Mouse (Mus musculus): ENCODE measurements around the gene Sardh. TPM values are rescaled to one million over a fixed set of nuclear protein-coding genes. Genes with fewer than 3 reads are reported as not detected.

The Sardh gene
- polyA plus RNA-seq, 1 experiment = 13.5 TPM

GRCm38 (mm10) chr2:27237342-27237741, 10.8 kb downstream of the Sardh start:
- H3K4me1 ChIP-seq (ENCODE audit: control insufficient read depth, insufficient read depth, low read length) = no peaks in the 10 kb centered on the region; the same call in 1 of the 2 replicates
- no peak overlapping the region for H3K4me3 ChIP-seq (replicated peaks; ENCODE audit: control insufficient read depth, low read depth, low read length)
- TF ChIP-seq CTCF (IDR thresholded peaks at IDR 0.05; ENCODE audit: control insufficient read depth, insufficient read depth, low read length) = peak; percentile 81
- TF ChIP-seq POLR2A (IDR thresholded peaks at IDR 0.05; ENCODE audit: borderline replicate concordance, control insufficient read depth, low read depth, low read length) = no peak
- no peak overlapping the region for H3K27ac ChIP-seq (ENCODE audit: control insufficient read depth, insufficient read depth, low read depth, low read length, poor library complexity)
- 32% methylated on average over 4 of the region's 4 CpGs for WGBS

GRCm38 (mm10) chr2:27235729-27236128, 12.4 kb downstream of the Sardh start:
- peak; percentile 48; the same call in 1 of the 2 replicates for TF ChIP-seq CTCF (IDR thresholded peaks at IDR 0.05; ENCODE audit: control insufficient read depth, insufficient read depth, low read length)
- TF ChIP-seq POLR2A (IDR thresholded peaks at IDR 0.05; ENCODE audit: borderline replicate concordance, control insufficient read depth, low read depth, low read length) = no peak
- Histone ChIP-seq H3K27ac (ENCODE audit: control insufficient read depth, insufficient read depth, low read depth, low read length, poor library complexity) (no peak overlapping the region), H3K4me1 (ENCODE audit: control insufficient read depth, insufficient read depth, low read length) (no peaks in the 10 kb centered on the region; the same call in 1 of the 2 replicates), H3K4me3 (replicated peaks; ENCODE audit: control insufficient read depth, low read depth, low read length) (no peak overlapping the region)
- 20% methylated on average over 3 of the region's 3 CpGs for WGBS

GRCm38 (mm10) chr2:27232376-27232775, 15.8 kb downstream of the Sardh start:
- no peak overlapping the region for H3K27ac ChIP-seq (ENCODE audit: control insufficient read depth, insufficient read depth, low read depth, low read length, poor library complexity)

GRCm38 (mm10) chr2:27229481-27230105, 18.5 kb downstream of the Sardh start:
- H3K4me1 ChIP-seq (ENCODE audit: control insufficient read depth, insufficient read depth, low read length) = no peaks in the 10 kb centered on the region; the same call in 1 of the 2 replicates
- H3K4me3 ChIP-seq (replicated peaks; ENCODE audit: control insufficient read depth, low read depth, low read length) = no peak overlapping the region
- TF ChIP-seq POLR2A (IDR thresholded peaks at IDR 0.05; ENCODE audit: borderline replicate concordance, control insufficient read depth, low read depth, low read length) (no peak), CTCF (IDR thresholded peaks at IDR 0.05; ENCODE audit: control insufficient read depth, insufficient read depth, low read length) (no peak)
- 90% methylated on average over 2 of the region's 2 CpGs for WGBS
- H3K27ac ChIP-seq (ENCODE audit: control insufficient read depth, insufficient read depth, low read depth, low read length, poor library complexity) = no peak overlapping the region

More at GRCm38 (mm10) chr2:27232376-27232775, 15.8 kb downstream of the Sardh start:
- H3K4me1 ChIP-seq (ENCODE audit: control insufficient read depth, insufficient read depth, low read length) = no peaks in the 10 kb centered on the region; the same call in 1 of the 2 replicates
- 13% methylated on average over 7 of the region's 7 CpGs for WGBS
- no peak overlapping the region for H3K4me3 ChIP-seq (replicated peaks; ENCODE audit: control insufficient read depth, low read depth, low read length)
- TF ChIP-seq POLR2A (IDR thresholded peaks at IDR 0.05; ENCODE audit: borderline replicate concordance, control insufficient read depth, low read depth, low read length) (no peak), CTCF (IDR thresholded peaks at IDR 0.05; ENCODE audit: control insufficient read depth, insufficient read depth, low read length) (no peak)

- Histone ChIP-seq H3K4me1 (ENCODE audit: control insufficient read depth, insufficient read depth, low read length) (no peaks in the 10 kb centered on the region; the same call in 1 of the 2 replicates), H3K4me3 (replicated peaks; ENCODE audit: control insufficient read depth, low read depth, low read length) (no peak overlapping the region), H3K27ac (ENCODE audit: control insufficient read depth, insufficient read depth, low read depth, low read length, poor library complexity) (no peak overlapping the region)
- WGBS = 74% methylated on average over 5 of the region's 5 CpGs
- TF ChIP-seq CTCF (IDR thresholded peaks at IDR 0.05; ENCODE audit: control insufficient read depth, insufficient read depth, low read length) (no peak), POLR2A (IDR thresholded peaks at IDR 0.05; ENCODE audit: borderline replicate concordance, control insufficient read depth, low read depth, low read length) (no peak)
These were observed 19.2 kb downstream of the Sardh start for GRCm38 (mm10) chr2:27228809-27229480.

- Histone ChIP-seq H3K27ac (ENCODE audit: control insufficient read depth, insufficient read depth, low read depth, low read length, poor library complexity) (no peak overlapping the region), H3K4me1 (ENCODE audit: control insufficient read depth, insufficient read depth, low read length) (no peaks in the 10 kb centered on the region; the same call in 1 of the 2 replicates), H3K4me3 (replicated peaks; ENCODE audit: control insufficient read depth, low read depth, low read length) (no peak overlapping the region)
- TF ChIP-seq CTCF (IDR thresholded peaks at IDR 0.05; ENCODE audit: control insufficient read depth, insufficient read depth, low read length) = no peak
- TF ChIP-seq POLR2A (IDR thresholded peaks at IDR 0.05; ENCODE audit: borderline replicate concordance, control insufficient read depth, low read depth, low read length) = no peak
- WGBS = 78% methylated on average over 7 of the region's 7 CpGs
These were observed 21.6 kb downstream of the Sardh start for GRCm38 (mm10) chr2:27226572-27226971.

GRCm38 (mm10) chr2:27223012-27223421, 25.1 kb downstream of the Sardh start:
- H3K27ac ChIP-seq (ENCODE audit: control insufficient read depth, insufficient read depth, low read depth, low read length, poor library complexity) = no peak overlapping the region
- no peaks in the 10 kb centered on the region for H3K4me1 ChIP-seq (ENCODE audit: control insufficient read depth, insufficient read depth, low read length)
- 79% methylated on average over 7 of the region's 7 CpGs for WGBS
- TF ChIP-seq CTCF (IDR thresholded peaks at IDR 0.05; ENCODE audit: control insufficient read depth, insufficient read depth, low read length) (no peak), POLR2A (IDR thresholded peaks at IDR 0.05; ENCODE audit: borderline replicate concordance, control insufficient read depth, low read depth, low read length) (no peak)
- no peak overlapping the region for H3K4me3 ChIP-seq (replicated peaks; ENCODE audit: control insufficient read depth, low read depth, low read length)

GRCm38 (mm10) chr2:27218569-27218968, 29.6 kb downstream of the Sardh start:
- Histone ChIP-seq H3K27ac (ENCODE audit: control insufficient read depth, insufficient read depth, low read depth, low read length, poor library complexity) (no peak overlapping the region), H3K4me3 (replicated peaks; ENCODE audit: control insufficient read depth, low read depth, low read length) (no peak overlapping the region), H3K4me1 (ENCODE audit: control insufficient read depth, insufficient read depth, low read length) (no peaks in the 10 kb centered on the region)
- TF ChIP-seq POLR2A (IDR thresholded peaks at IDR 0.05; ENCODE audit: borderline replicate concordance, control insufficient read depth, low read depth, low read length) = no peak
- TF ChIP-seq CTCF (IDR thresholded peaks at IDR 0.05; ENCODE audit: control insufficient read depth, insufficient read depth, low read length) = no peak
- WGBS = 86% methylated on average over 8 of the region's 8 CpGs

All from bone marrow, adult 2 months (tissue).